Mouse (Mus musculus): ENCODE data around the gene Adam12.

DNA sequence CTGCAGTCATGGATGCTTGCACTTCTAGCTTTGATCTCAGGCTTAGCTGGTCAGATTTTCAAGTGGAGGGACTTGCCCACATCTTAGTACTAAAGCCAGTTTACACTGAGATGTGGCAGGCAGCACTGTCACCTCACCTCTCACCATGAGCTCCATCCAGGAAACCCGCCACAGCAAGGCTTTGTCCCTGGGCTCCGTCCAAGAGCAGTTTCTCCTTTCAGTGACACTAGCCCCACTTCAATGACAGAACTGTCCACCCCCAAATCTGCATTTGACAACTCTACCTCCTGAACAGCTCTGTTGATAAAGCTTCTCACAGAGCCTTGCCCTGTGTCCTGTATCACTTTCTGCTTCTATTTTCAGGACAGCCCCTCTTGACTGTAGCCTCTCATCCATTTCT is 383.8 kb downstream of the Adam12 start:
- TF ChIP-seq CTCF (conservative IDR thresholded peaks at IDR 0.05; ENCODE audit: low read length) (no peak), POU5F1 (IDR thresholded peaks at IDR 0.05; ENCODE audit: borderline replicate concordance, low read length) (no peak)

Data from E14TG2a.4 (cell line).